Mouse (Mus musculus): ENCODE measurements around the gene Tfe3.

Gene Tfe3

GRCm38 (mm10) chrX:7821865-7822779, 59.8 kb downstream of the Tfe3 start, which contains the start of gene Kcnd1:
TSS of gene Kcnd1 (plus strand) at chrX:7822289.
- DNase-seq, result peak; percentile 20 to 33
